Mouse (Mus musculus) gastrocnemius, postnatal 4 days (tissue): ENCODE data around the gene Maml2. TPM values are rescaled to one million over a fixed set of nuclear protein-coding genes. Genes with fewer than 3 reads are reported as not detected.
"Not testable (repeated sequence)": the region's sequence is repeated elsewhere in the genome, so short reads cannot be mapped to it uniquely, and the experiment has no call there.

ENCODE experiments used
- DNase-seq, 2 experiments: peaks; one replicate each; pipeline ENCODE4 v3.0.0; 2021 to 2022; ENCODE audit warnings: low spot score in 2 of 2, mixed read lengths in 2 of 2
- microRNA-seq: library from miRNA; unstranded; fragments of <30 nt; microRNA quantifications from one replicate; pipeline ENCODE4 v1.2.0, GENCODE M21; 2021
- total RNA-seq, 2 experiments: library from RNA; stranded (reverse); gene quantifications; 2 replicates each; pipeline ENCODE4 v1.2.3; 2021

The Maml2 gene
- total RNA-seq, 2 experiments from 2014 or later: 8.2 to 8.7 TPM

DNA sequence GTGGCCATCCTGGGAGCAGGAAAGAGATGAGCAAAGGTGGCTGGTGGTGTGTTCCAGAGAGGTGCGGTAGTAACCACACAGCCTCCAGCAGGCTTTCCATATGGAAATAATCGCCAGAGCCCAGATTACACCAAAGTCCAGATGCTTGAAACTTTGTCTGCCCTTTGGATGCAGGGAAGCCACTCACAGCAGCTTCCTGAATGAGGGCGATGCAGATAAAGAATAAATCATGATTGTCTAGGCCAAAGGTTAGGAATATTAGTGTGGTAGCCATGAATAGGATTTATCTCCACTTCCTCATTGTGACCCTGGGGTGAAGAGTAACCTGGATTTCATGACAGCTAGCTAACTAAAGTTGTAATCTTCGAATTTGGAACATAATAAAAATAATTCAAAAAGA lies 407.2 kb downstream of the Maml2 start:
- DNase-seq: no peak

DNA sequence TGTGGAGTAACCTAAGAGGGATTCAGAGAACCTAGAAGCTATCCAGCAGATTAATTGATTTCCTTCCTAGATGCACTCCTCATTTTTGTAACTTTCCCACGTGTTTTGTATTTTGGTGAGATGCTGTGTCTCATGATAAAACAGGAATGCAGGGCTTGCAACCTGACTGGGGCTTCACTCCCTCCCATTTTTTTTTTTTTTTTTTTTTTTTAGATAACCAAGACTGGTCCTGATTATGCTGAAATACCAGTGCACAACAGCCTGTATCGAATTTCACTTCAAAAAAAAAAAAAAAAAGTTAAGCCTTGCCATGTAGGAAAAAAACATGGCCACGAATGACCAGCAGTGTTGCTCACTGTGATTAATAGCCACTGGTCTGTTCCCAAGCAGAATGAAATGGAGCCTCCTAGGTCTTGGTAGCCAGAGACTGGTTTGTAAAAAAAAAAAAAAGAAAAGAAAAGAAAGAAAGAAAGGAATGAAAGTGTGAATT lies 409.4 kb downstream of the Maml2 start:
- DNase-seq: no peak

DNA sequence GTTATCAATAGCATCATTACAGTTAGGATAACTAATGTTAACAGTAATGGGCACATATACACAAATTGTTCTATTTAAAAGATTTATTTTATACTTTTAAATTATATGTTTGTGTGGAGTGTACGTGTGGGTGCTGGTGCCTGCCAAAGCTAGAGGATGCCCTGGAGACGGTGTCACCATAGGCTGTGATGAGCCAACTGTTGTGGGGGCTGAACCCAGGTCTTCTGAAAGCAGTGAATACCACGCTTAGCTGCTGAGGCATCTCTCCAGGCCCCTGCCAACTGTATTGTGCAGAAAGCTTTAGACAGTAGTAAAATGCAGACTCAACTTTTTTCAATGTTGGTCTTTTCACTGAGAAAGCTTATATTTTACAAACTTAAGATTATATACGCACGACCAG lies 411.7 kb downstream of the Maml2 start:
- no peak for DNase-seq

DNA sequence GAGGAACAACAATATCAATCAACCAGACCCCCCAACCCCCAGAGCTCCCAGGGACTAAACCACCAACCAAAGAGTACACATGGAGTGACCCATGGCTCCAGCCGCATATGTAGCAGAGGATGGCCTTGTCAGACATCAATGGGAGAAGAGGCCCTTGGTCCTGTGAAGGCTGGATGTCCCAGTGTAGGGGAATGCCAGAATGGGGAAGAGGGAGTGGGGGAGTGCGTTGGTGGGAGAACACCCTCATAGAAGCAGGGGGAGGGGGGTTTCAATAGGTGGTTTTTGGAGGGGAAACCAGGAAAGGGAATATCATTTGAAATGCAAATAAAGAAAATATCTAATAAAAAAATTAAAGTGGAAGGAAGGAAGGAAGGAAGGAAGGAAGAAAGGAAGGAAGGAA lies 418.1 kb downstream of the Maml2 start:
- not testable (repeated sequence) for DNase-seq

DNA sequence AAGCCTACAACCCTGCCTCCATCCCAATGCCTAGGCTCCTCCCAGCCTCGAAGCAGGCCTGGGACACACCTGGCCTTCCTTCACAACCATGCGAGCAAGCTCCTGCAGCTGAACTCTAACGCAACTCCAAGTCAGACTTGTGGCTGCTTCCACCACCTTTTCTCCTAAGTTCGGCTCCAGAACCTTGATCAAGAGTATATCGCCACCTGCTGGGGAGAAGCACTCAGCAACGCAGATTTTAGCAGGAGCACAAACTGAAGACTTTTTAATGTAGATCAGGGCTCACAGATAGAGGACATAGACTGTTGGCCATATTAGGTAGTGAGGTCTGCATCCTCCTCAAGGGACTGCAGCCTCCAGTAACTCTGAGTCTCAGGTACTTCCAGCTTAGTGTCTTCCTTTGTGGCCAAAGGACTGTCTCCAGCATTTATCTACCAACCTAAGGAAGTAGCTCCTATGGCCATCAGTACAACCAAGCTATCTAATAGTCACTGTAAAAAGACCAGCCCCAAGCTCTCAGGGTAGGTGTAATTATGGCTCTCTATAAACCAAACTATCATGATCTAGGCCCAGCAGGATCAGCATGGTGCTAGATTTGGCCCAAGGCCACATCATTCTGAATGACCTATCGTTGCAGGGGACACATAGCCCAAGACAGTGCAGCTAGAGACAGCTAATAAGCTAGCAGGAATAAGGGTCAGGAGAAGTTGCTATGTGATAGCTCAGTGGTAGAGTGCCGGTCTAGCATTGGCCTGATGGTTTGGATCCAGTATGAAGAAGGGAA lies 418.8 kb downstream of the Maml2 start:
- peak; percentile 45 to 71 for DNase-seq

DNA sequence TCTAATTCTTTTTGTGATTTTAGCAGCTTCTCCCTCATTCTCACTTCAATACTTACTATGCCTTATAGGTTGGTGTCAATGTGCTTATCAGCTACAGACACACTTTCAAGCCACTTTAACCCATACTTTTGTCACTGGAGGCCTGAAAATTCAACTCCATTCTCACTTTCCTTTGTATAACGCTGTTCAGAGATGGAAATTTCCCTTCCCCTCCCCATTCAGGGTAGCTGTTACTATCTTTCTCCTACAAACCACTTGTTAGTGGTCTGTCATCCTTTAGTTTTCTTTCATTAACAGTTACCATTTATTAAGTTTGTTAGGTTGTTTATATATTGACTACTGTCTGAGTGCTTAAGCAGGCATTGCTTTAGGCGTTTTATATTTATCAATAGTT lies 450.6 kb downstream of the Maml2 start, which contains the start of gene Mtmr2:
Mtmr2 (plus strand) TSS at position 7 of the 394 bp plus-strand sequence.
- no peak for DNase-seq

DNA sequence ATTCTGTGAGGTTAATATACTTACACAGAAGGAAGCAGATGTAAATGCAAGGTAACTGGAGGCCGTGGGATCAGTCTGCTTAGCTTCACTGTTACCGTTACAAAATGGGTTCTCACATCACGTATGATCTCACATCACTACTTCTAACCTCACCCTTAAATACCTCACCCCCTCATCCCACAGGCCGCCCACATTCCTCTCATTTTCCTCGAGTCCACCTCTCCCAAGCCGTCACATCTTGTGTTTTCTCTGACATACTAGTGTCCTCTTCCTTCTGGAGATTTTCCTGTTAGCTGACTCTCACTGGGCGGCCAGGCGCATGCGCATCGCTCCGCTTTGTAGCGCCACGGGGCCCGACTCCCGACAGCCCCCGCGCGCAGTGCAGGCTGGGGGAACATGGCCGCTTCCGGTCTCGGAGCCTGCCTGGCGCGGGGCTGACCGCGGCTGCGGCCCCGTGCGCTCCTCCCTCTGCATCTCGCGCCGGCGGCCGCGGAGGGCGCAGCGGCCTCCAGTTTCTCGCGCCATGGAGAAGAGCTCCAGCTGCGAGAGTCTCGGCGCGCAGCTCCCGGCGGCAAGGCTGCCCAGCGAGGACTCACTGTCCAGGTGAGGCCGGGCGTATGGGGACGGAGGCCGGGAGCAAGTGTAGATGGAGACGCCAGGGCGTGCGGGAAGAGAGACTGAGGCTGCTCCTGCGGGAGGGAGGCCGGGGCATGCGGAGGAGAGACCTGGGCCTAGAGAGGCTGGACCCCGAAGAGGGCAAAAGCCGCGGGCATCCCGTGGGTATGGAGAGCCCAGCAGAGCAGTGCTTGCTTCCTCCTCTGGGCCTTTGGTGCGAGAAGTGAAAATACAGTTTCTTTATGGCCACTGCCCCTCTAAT lies 451.3 kb downstream of the Maml2 start:
- DNase-seq: peak; percentile 94 to 96

DNA sequence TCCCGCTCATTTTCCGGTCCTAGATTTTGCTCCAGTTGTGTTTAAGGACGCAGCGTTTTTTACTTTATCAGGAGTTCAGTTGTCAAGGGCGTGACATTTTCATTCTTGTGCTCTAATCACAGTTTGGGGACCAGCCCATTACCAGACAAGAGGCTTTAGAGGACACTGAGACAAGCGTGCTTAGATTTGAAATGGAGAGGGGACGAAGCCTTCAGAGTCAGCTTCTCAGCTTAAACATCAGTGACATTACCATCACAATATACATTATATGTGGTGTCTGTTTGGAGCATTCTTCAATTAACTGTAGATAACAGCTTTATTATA lies 451.9 kb downstream of the Maml2 start:
- DNase-seq: no peak

DNA sequence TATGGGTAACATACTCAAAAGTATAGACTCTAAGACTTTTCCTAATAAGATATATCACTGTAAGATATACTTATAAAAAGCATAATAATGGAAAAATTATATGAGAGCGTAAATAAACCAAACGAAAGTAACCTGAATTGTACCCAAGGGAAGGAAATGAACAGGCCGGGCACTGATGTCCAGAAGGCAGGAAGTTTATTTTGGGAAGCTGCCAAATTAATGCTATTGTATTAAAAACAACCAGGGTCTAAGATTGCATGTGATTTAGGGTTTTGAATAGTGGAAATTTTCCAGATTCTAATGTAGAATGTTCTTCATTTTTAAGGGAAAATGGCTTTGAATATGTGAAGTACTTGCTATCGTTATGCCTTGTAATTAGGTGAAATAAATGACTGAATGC lies 454.8 kb downstream of the Maml2 start:
- no peak for DNase-seq

Small RNA genes lying within 50 kb of the gene (microRNA-seq; reads per million reads assigned to microRNA genes)
- gene Gm22643: not detected

Other genes with a start within 250 kb of the Maml2 start
- gene Jrkl, start 52.1 kb upstream of the Maml2 start, total RNA-seq: 1 to 10 TPM; 6.9 to 7.2 TPM
- 10 to 100 TPM; 10.8 to 12.8 TPM for gene Ccdc82, start 51.0 kb upstream of the Maml2 start, total RNA-seq
- gene Gm17571, start 148.8 kb downstream of the Maml2 start, total RNA-seq: not detected